Mouse (Mus musculus) midbrain, embryonic 14.5 days (tissue): ENCODE results near the gene Pofut1. TPM values are rescaled to one million over a fixed set of nuclear protein-coding genes. Genes with fewer than 3 reads are reported as not detected.

Experiments used
- ATAC-seq: fragments of 200-750 bp; cut with Nextera tagmentation; 2 replicates; pipeline ENCODE4 v1.8.0; 2017; ENCODE audit warnings: moderate number of reproducible peaks, moderate library complexity; ENCODE audit not compliant: low FRiP score, low TSS enrichment
- DNase-seq: peaks from one replicate; pipeline ENCODE4 v3.0.0-alpha.2; 2015
- H3K27ac ChIP-seq: fragments of 300-500 bp; sonication (generic); replicated peaks from 2 replicates; pipeline ENCODE4 v1.5.1; 2014; ENCODE audit warnings: mild to moderate bottlenecking, low read depth, low read length, moderate library complexity
- H3K27me3 ChIP-seq: fragments of 300-500 bp; sonication (generic); 2 replicates; pipeline ENCODE4 v1.6.1; 2014; ENCODE audit warnings: low read length, control low read depth, mixed read lengths; ENCODE audit not compliant: control insufficient read depth, insufficient read depth
- H3K36me3 ChIP-seq: fragments of 300-500 bp; sonication (generic); 2 replicates; pipeline ENCODE4 v1.6.1; 2014; ENCODE audit warnings: low read length, control low read depth; ENCODE audit not compliant: control insufficient read depth, insufficient read depth
- H3K4me1 ChIP-seq: fragments of 300-500 bp; sonication (generic); 2 replicates; pipeline ENCODE4 v1.6.1; 2014; ENCODE audit warnings: mild to moderate bottlenecking, antibody characterized with exemption, low read length, control low read depth; ENCODE audit not compliant: control insufficient read depth, insufficient read depth
- H3K4me2 ChIP-seq: fragments of 300-500 bp; sonication (generic); 2 replicates; pipeline ENCODE4 v1.6.1; 2014; ENCODE audit warnings: mild to moderate bottlenecking, low read length, moderate library complexity
- H3K4me3 ChIP-seq: fragments of 300-500 bp; sonication (generic); replicated peaks from 2 replicates; pipeline ENCODE4 v1.5.1; 2014; ENCODE audit warnings: low read depth, low read length
- H3K9ac ChIP-seq: fragments of 300-500 bp; sonication (generic); replicated peaks from 2 replicates; pipeline ENCODE4 v1.6.1; 2014; ENCODE audit warnings: mild to moderate bottlenecking, low read length, moderate library complexity
- H3K9me3 ChIP-seq: fragments of 300-500 bp; sonication (generic); 2 replicates; pipeline ENCODE4 v1.6.1; 2016; ENCODE audit warnings: low read length, control low read depth, mixed read lengths; ENCODE audit not compliant: control insufficient read depth
- WGBS: fragments of 180-500 bp; shearing (Covaris S2); extraction: QIAGEN DNeasy Blood & Tissue Kit; methylation state at CpG from one replicate; pipeline ENCODE4 v1.1.7; 2014; 5-methylcytosine and 5-hydroxymethylcytosine counted together
- polyA plus RNA-seq: library from polyadenylated mRNA; unstranded; fragments of >200 nt; fragmentation: Nextera tagmentation; extraction: Ambion mirVana; gene quantifications from 2 replicates; pipeline ENCODE4 v1.2.1, GENCODE M21; 2014

Gene Pofut1
- polyA plus RNA-seq, 1 experiment from 2014 or later = 6.0 TPM

DNA sequence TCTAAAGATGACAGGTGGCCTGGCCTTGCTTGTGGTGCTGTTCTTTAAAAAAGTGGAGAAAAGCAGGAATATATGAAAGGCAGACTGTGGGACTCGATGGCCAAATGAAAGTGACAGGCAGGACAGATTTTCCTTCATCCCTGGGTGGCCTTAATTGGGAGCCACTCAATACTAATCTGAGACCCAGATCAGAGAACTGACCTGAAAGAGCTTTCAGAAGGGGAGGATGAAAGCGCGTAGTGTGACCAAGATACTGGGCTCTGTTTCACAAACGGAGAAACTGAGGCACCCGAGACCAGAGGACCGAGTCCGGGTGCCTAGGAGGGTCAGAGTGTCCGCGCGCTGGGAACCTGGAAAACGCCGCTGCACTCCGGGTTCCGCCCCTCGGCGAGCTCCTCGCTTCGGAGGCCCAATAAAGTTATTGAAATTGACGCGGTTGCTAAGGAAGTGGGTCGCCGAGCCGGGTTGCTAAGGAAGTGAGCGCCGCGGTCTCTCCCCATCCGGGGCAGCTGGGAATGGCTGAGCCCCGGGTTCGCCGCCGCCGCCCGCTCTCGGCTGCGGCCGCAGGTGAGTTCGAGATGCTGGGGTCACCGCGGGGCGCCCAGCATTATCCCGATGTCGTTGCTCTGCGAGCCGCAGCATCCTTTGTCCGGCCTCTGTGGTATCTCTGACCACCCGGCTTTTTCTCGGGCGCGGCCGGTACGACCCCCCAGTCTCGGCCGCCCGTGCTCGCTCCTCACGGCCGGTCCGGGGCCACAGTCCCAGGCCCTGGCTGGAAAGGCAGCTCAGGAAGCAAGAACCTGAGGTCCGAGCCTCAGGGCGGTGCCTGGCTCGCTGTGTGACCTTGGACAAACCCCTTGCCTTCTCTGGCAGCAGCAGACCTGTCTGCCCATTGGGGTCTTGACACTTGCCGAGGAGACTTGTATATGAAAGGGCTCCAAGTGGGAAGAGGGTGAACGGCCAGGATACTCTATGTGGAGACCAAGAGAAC, 49.9 kb downstream of the Pofut1 start, which contains the start of gene Kif3b:
TSS of gene Kif3b (plus strand) at position 476 of the 991 bp plus-strand sequence.
- H3K27ac ChIP-seq = peak within 1 kb of the TSS; percentile 39; the same call in 1 of the 2 replicates
- H3K27me3 ChIP-seq = no peaks in the 10 kb centered on the region
- H3K36me3 ChIP-seq = no peaks in the 10 kb centered on the region
- peaks cover 16% of the 10 kb centered on the region for H3K4me1 ChIP-seq
- no peaks in the 10 kb centered on the region for H3K9me3 ChIP-seq
- DNase-seq (peak; percentile 95), ATAC-seq (peak; percentile 92)
- H3K4me3 ChIP-seq = peak within 1 kb of the TSS; percentile 76
- H3K4me2 ChIP-seq = peak within 1 kb of the TSS; percentile 83
- H3K9ac ChIP-seq = peak within 1 kb of the TSS; percentile 92
- WGBS = under 1% methylated on average over 63 of the region's 63 CpGs

GRCm38 (mm10) chr2:153292305-153292861, 51.0 kb downstream of the Pofut1 start:
- H3K36me3 ChIP-seq = no peaks in the 10 kb centered on the region
- 51% methylated on average over 7 of the region's 7 CpGs for WGBS
- H3K27me3 ChIP-seq = no peaks in the 10 kb centered on the region
- ATAC-seq (0 out of 2 replicates have a peak, but pooled peaks have one; percentile 12), DNase-seq (no peak)
- H3K27ac ChIP-seq = no peak overlapping the region
- H3K4me3 ChIP-seq = peak overlapping the region; percentile 76
- H3K9ac ChIP-seq = 0 out of 2 replicates have a peak overlapping the region, but pooled peaks have one; percentile 92
- H3K4me1 ChIP-seq = peaks cover 16% of the 10 kb centered on the region
- H3K4me2 ChIP-seq = peak overlapping the region; percentile 83
- H3K9me3 ChIP-seq = no peaks in the 10 kb centered on the region

DNA sequence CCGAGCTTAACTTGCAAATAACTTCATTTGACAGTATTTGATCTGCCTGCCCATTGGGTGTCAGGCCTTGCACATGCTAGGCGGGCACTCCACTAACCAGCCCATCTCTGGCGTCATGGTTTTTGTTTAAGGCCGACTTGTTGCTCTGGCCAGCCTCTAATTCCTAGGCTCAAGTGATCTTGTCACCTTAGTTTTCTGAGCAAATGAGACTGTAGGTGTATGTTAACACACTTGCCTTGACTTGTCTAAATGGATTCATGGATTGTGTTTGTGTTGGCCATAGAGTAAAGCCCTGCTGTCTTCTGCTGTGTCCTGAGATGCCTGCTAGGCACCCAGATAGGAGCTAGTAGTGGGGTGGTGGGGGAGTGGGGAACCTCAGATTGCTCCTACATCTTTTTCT, 53.9 kb downstream of the Pofut1 start:
- Histone ChIP-seq H3K4me2 (no peak overlapping the region), H3K36me3 (no peaks in the 10 kb centered on the region), H3K9me3 (no peaks in the 10 kb centered on the region), H3K9ac (no peak overlapping the region), H3K4me1 (peaks cover 16% of the 10 kb centered on the region), H3K4me3 (no peak overlapping the region), H3K27me3 (no peaks in the 10 kb centered on the region), H3K27ac (no peak overlapping the region)
- ATAC-seq (no peak), DNase-seq (no peak)
- 93% methylated on average over 4 of the region's 4 CpGs for WGBS

- no peak overlapping the region for H3K4me2 ChIP-seq
- 87% methylated on average over 4 of the region's 4 CpGs for WGBS
- no peak overlapping the region for H3K27ac ChIP-seq
- no peak overlapping the region for H3K9ac ChIP-seq
- no peak overlapping the region for H3K4me3 ChIP-seq
- H3K27me3 ChIP-seq = no peaks in the 10 kb centered on the region
- no peaks in the 10 kb centered on the region for H3K9me3 ChIP-seq
- no peaks in the 10 kb centered on the region; the same call in 1 of the 2 replicates for H3K4me1 ChIP-seq
- H3K36me3 ChIP-seq = no peaks in the 10 kb centered on the region
- ATAC-seq = no peak
- DNase-seq = no peak
Observed at GRCm38 (mm10) chr2:153297771-153298170, 56.4 kb downstream of the Pofut1 start.

DNA sequence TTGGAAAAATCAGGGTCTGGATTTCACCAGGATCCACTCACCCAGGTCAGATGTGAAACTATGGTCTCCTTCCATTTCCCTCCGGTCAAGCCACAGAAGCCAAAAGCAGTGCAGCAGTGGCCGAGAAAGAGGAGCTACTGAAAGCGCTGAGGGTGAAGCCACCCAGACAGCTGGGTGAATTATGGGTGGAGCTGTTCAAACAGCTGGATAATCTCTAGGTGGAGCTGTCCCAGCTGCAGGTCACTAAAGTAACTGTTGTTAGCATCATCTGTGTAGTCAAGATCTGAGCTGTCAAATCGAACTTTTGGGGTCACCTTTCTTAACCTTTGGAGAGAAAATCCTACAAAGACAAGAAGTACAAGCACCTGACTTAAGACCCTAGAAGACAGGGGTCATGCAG, 57.1 kb downstream of the Pofut1 start:
- H3K4me3 ChIP-seq = no peak overlapping the region
- H3K27me3 ChIP-seq = no peaks in the 10 kb centered on the region
- WGBS = 76% methylated on average over 4 of the region's 4 CpGs
- H3K9me3 ChIP-seq = no peaks in the 10 kb centered on the region
- no peak overlapping the region for H3K9ac ChIP-seq
- H3K4me2 ChIP-seq = no peak overlapping the region
- no peaks in the 10 kb centered on the region for H3K4me1 ChIP-seq
- ATAC-seq (no peak), DNase-seq (no peak)
- H3K36me3 ChIP-seq = no peaks in the 10 kb centered on the region
- H3K27ac ChIP-seq = no peak overlapping the region

DNA sequence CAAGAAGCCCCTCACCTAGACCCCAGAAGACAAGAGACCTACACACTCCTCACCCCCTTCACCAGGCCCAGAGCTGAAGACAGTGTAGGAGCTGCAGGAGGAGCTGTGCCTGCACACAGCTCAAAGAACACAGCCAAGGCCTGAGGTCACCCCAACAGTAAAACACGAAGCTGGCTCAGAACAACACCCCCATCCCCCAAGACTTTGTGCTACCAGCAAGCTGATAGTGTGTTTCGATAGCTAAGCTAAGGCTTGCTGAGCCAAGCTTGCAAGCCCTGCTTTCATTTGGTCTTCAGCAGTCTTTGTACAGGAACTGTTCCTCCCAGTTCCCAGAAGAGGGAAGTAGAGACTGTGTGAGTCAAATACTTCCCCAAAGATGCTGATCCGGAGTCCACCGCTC, 57.5 kb downstream of the Pofut1 start:
- ATAC-seq (no peak), DNase-seq (no peak)
- H3K4me2 ChIP-seq = no peak overlapping the region
- 76% methylated on average over 4 of the region's 4 CpGs for WGBS
- no peak overlapping the region for H3K4me3 ChIP-seq
- H3K9ac ChIP-seq = no peak overlapping the region
- no peak overlapping the region for H3K27ac ChIP-seq
- H3K27me3 ChIP-seq = no peaks in the 10 kb centered on the region
- no peaks in the 10 kb centered on the region for H3K9me3 ChIP-seq
- no peaks in the 10 kb centered on the region for H3K4me1 ChIP-seq
- no peaks in the 10 kb centered on the region for H3K36me3 ChIP-seq

GRCm38 (mm10) chr2:153301123-153301522, 59.8 kb downstream of the Pofut1 start:
- Histone ChIP-seq H3K9ac (no peak overlapping the region), H3K27ac (no peak overlapping the region), H3K27me3 (no peaks in the 10 kb centered on the region), H3K4me3 (no peak overlapping the region), H3K36me3 (no peaks in the 10 kb centered on the region), H3K4me2 (no peak overlapping the region), H3K9me3 (no peaks in the 10 kb centered on the region), H3K4me1 (no peaks in the 10 kb centered on the region)
- no peak for ATAC-seq
- no peak for DNase-seq
- WGBS = 96% methylated on average over 5 of the region's 5 CpGs

GRCm38 (mm10) chr2:153305240-153305639, 63.9 kb downstream of the Pofut1 start:
- H3K4me2 ChIP-seq = no peak overlapping the region
- H3K4me1 ChIP-seq = no peaks in the 10 kb centered on the region
- no peak for ATAC-seq
- H3K4me3 ChIP-seq = no peak overlapping the region
- H3K9ac ChIP-seq = no peak overlapping the region
- H3K27ac ChIP-seq = no peak overlapping the region
- H3K36me3 ChIP-seq = no peaks in the 10 kb centered on the region
- no peaks in the 10 kb centered on the region for H3K27me3 ChIP-seq
- 87% methylated on average over 6 of the region's 6 CpGs for WGBS
- no peaks in the 10 kb centered on the region for H3K9me3 ChIP-seq
- no peak for DNase-seq
